Mouse (Mus musculus) neural tube, embryonic 13.5 days (tissue): ENCODE results near the gene Antxr2. TPM values are rescaled to one million over a fixed set of nuclear protein-coding genes. Genes with fewer than 3 reads are reported as not detected.

Source experiments
- ATAC-seq: fragments of 200-750 bp; cut with Nextera tagmentation; 2 replicates; pipeline ENCODE4 v1.8.0; 2017; ENCODE audit warnings: low read depth, mild to moderate bottlenecking, moderate TSS enrichment, moderate library complexity
- H3K27ac ChIP-seq: fragments of 300-500 bp; sonication (generic); replicated peaks from 2 replicates; pipeline ENCODE4 v1.5.1; 2015; ENCODE audit warnings: moderate library complexity, mild to moderate bottlenecking, inconsistent platforms
- H3K27me3 ChIP-seq: fragments of 300-500 bp; sonication (generic); 2 replicates; pipeline ENCODE4 v1.6.1; 2015; ENCODE audit warnings: mild to moderate bottlenecking, inconsistent platforms
- H3K36me3 ChIP-seq: fragments of 300-500 bp; sonication (generic); 2 replicates; pipeline ENCODE4 v1.6.1; 2015; ENCODE audit warnings: mild to moderate bottlenecking, inconsistent platforms
- H3K4me1 ChIP-seq: fragments of 300-500 bp; sonication (generic); replicated peaks from 2 replicates; pipeline ENCODE4 v1.6.1; 2015; ENCODE audit warnings: inconsistent platforms
- H3K4me2 ChIP-seq: fragments of 300-500 bp; sonication (generic); 2 replicates; pipeline ENCODE4 v1.6.1; 2015; ENCODE audit warnings: inconsistent platforms, mild to moderate bottlenecking, moderate library complexity
- H3K4me3 ChIP-seq: fragments of 300-500 bp; sonication (generic); 2 replicates; pipeline ENCODE4 v1.5.1; 2015; ENCODE audit warnings: mild to moderate bottlenecking, inconsistent platforms
- H3K9ac ChIP-seq: fragments of 300-500 bp; sonication (generic); 2 replicates; pipeline ENCODE4 v1.6.1; 2015; ENCODE audit warnings: moderate library complexity, mild to moderate bottlenecking, inconsistent platforms
- H3K9me3 ChIP-seq: fragments of 300-500 bp; sonication (generic); 2 replicates; pipeline ENCODE4 v1.6.1; 2016; ENCODE audit warnings: inconsistent platforms
- WGBS: fragments of 180-500 bp; shearing (Covaris S2); methylation state at CpG from one replicate; pipeline ENCODE4 v1.1.7; 2015; 5-methylcytosine and 5-hydroxymethylcytosine counted together
- polyA plus RNA-seq: library from polyadenylated mRNA; unstranded; fragments of >200 nt; fragmentation: Nextera tagmentation; extraction: Ambion mirVana; gene quantifications from 2 replicates; pipeline ENCODE4 v1.2.1, GENCODE M21; 2015

Antxr2 gene
- polyA plus RNA-seq, 1 experiment from 2014 or later: 13.8 TPM

- Histone ChIP-seq H3K27me3 (no peaks in the 10 kb centered on the region), H3K27ac (no peak overlapping the region), H3K9ac (no peak overlapping the region), H3K4me1 (peaks cover 20% of the 10 kb centered on the region), H3K9me3 (no peaks in the 10 kb centered on the region), H3K4me3 (no peak overlapping the region), H3K36me3 (no peaks in the 10 kb centered on the region), H3K4me2 (no peak overlapping the region)
- ATAC-seq: no peak
- 96% methylated on average over 2 of the region's 2 CpGs for WGBS
Measured at GRCm38 (mm10) chr5:98024545-98024944, 6.3 kb downstream of the Antxr2 start.

GRCm38 (mm10) chr5:98021518-98021917, 9.3 kb downstream of the Antxr2 start:
- Histone ChIP-seq H3K27ac (no peak overlapping the region), H3K4me2 (no peak overlapping the region), H3K9ac (no peak overlapping the region), H3K27me3 (no peaks in the 10 kb centered on the region), H3K9me3 (no peaks in the 10 kb centered on the region), H3K36me3 (no peaks in the 10 kb centered on the region), H3K4me3 (no peak overlapping the region), H3K4me1 (peaks cover 6% of the 10 kb centered on the region; the same call in 1 of the 2 replicates)
- ATAC-seq: no peak
- 94% methylated on average over 4 of the region's 4 CpGs for WGBS

GRCm38 (mm10) chr5:98020658-98021057, 10.2 kb downstream of the Antxr2 start:
- H3K9me3 ChIP-seq: no peaks in the 10 kb centered on the region
- no peak overlapping the region for H3K27ac ChIP-seq
- H3K36me3 ChIP-seq: no peaks in the 10 kb centered on the region
- H3K4me3 ChIP-seq: no peak overlapping the region
- ATAC-seq: no peak
- no peak overlapping the region for H3K9ac ChIP-seq
- H3K4me2 ChIP-seq: no peak overlapping the region
- no peaks in the 10 kb centered on the region for H3K27me3 ChIP-seq
- H3K4me1 ChIP-seq: peaks cover 9% of the 10 kb centered on the region; the same call in 1 of the 2 replicates

GRCm38 (mm10) chr5:98019396-98019795, 11.4 kb downstream of the Antxr2 start:
- H3K9ac ChIP-seq: no peak overlapping the region
- 43% methylated on average over 1 of the region's 1 CpGs for WGBS
- peaks cover 9% of the 10 kb centered on the region; the same call in 1 of the 2 replicates for H3K4me1 ChIP-seq
- H3K36me3 ChIP-seq: no peaks in the 10 kb centered on the region
- H3K4me2 ChIP-seq: no peak overlapping the region
- no peaks in the 10 kb centered on the region for H3K9me3 ChIP-seq
- H3K4me3 ChIP-seq: no peak overlapping the region
- ATAC-seq: no peak
- H3K27ac ChIP-seq: no peak overlapping the region
- no peaks in the 10 kb centered on the region for H3K27me3 ChIP-seq

GRCm38 (mm10) chr5:98018162-98018561, 12.7 kb downstream of the Antxr2 start:
- H3K4me1 ChIP-seq: peaks cover 9% of the 10 kb centered on the region; the same call in 1 of the 2 replicates
- WGBS: 91% methylated on average over 6 of the region's 6 CpGs
- H3K27me3 ChIP-seq: no peaks in the 10 kb centered on the region
- no peak overlapping the region for H3K4me2 ChIP-seq
- no peaks in the 10 kb centered on the region for H3K9me3 ChIP-seq
- ATAC-seq: no peak
- no peak overlapping the region for H3K27ac ChIP-seq
- H3K4me3 ChIP-seq: no peak overlapping the region
- no peaks in the 10 kb centered on the region for H3K36me3 ChIP-seq
- no peak overlapping the region for H3K9ac ChIP-seq

GRCm38 (mm10) chr5:98016247-98017203, 14.3 kb downstream of the Antxr2 start:
- H3K27ac ChIP-seq: no peak overlapping the region
- peaks cover 9% of the 10 kb centered on the region; the same call in 1 of the 2 replicates for H3K4me1 ChIP-seq
- WGBS: 75% methylated on average over 20 of the region's 20 CpGs
- no peaks in the 10 kb centered on the region for H3K36me3 ChIP-seq
- H3K27me3 ChIP-seq: no peaks in the 10 kb centered on the region
- 0 out of 2 replicates have a peak, but pooled peaks have one; percentile 36 for ATAC-seq
- no peaks in the 10 kb centered on the region for H3K9me3 ChIP-seq
- no peak overlapping the region for H3K9ac ChIP-seq
- H3K4me2 ChIP-seq: peak overlapping the region; percentile 24; the same call in 1 of the 2 replicates
- no peak overlapping the region for H3K4me3 ChIP-seq

GRCm38 (mm10) chr5:98005751-98006150, 25.1 kb downstream of the Antxr2 start:
- no peak overlapping the region for H3K4me3 ChIP-seq
- no peaks in the 10 kb centered on the region for H3K4me1 ChIP-seq
- no peaks in the 10 kb centered on the region for H3K27me3 ChIP-seq
- no peak overlapping the region for H3K4me2 ChIP-seq
- no peak for ATAC-seq
- WGBS: 94% methylated on average over 8 of the region's 8 CpGs
- no peaks in the 10 kb centered on the region for H3K36me3 ChIP-seq
- no peak overlapping the region for H3K27ac ChIP-seq
- H3K9me3 ChIP-seq: no peaks in the 10 kb centered on the region
- no peak overlapping the region for H3K9ac ChIP-seq

- H3K9ac ChIP-seq: no peak overlapping the region
- no peak overlapping the region for H3K4me2 ChIP-seq
- H3K4me3 ChIP-seq: no peak overlapping the region
- no peaks in the 10 kb centered on the region for H3K36me3 ChIP-seq
- no peak for ATAC-seq
- H3K9me3 ChIP-seq: no peaks in the 10 kb centered on the region
- no peak overlapping the region for H3K27ac ChIP-seq
- WGBS: 77% methylated on average over 2 of the region's 2 CpGs
- H3K4me1 ChIP-seq: no peaks in the 10 kb centered on the region
- H3K27me3 ChIP-seq: no peaks in the 10 kb centered on the region
Measured at GRCm38 (mm10) chr5:97999261-97999824, 31.5 kb downstream of the Antxr2 start.

GRCm38 (mm10) chr5:97996500-97997176, 34.2 kb downstream of the Antxr2 start:
- 69% methylated on average over 6 of the region's 6 CpGs for WGBS
- no peak overlapping the region for H3K9ac ChIP-seq
- H3K27me3 ChIP-seq: no peaks in the 10 kb centered on the region
- H3K9me3 ChIP-seq: no peaks in the 10 kb centered on the region
- H3K4me1 ChIP-seq: no peaks in the 10 kb centered on the region
- ATAC-seq: no peak
- H3K4me2 ChIP-seq: no peak overlapping the region
- no peak overlapping the region for H3K4me3 ChIP-seq
- H3K27ac ChIP-seq: no peak overlapping the region
- no peaks in the 10 kb centered on the region for H3K36me3 ChIP-seq

- no peak for ATAC-seq
- no peaks in the 10 kb centered on the region for H3K27me3 ChIP-seq
- H3K9me3 ChIP-seq: no peaks in the 10 kb centered on the region
- 83% methylated on average over 4 of the region's 4 CpGs for WGBS
- H3K36me3 ChIP-seq: no peaks in the 10 kb centered on the region
- no peak overlapping the region for H3K4me3 ChIP-seq
- no peak overlapping the region for H3K4me2 ChIP-seq
- H3K9ac ChIP-seq: no peak overlapping the region
- no peaks in the 10 kb centered on the region for H3K4me1 ChIP-seq
- H3K27ac ChIP-seq: no peak overlapping the region
Measured at GRCm38 (mm10) chr5:97995881-97996280, 35.0 kb downstream of the Antxr2 start.

GRCm38 (mm10) chr5:97986656-97987294, 44.1 kb downstream of the Antxr2 start:
- H3K27me3 ChIP-seq: no peaks in the 10 kb centered on the region
- H3K4me2 ChIP-seq: no peak overlapping the region
- H3K4me3 ChIP-seq: no peak overlapping the region
- ATAC-seq: no peak
- H3K4me1 ChIP-seq: no peaks in the 10 kb centered on the region
- no peak overlapping the region for H3K27ac ChIP-seq
- H3K36me3 ChIP-seq: no peaks in the 10 kb centered on the region
- no peak overlapping the region for H3K9ac ChIP-seq
- WGBS: 89% methylated on average over 4 of the region's 4 CpGs
- H3K9me3 ChIP-seq: no peaks in the 10 kb centered on the region

GRCm38 (mm10) chr5:97983375-97983774, 47.5 kb downstream of the Antxr2 start:
- WGBS: 95% methylated on average over 9 of the region's 9 CpGs
- no peak overlapping the region for H3K9ac ChIP-seq
- H3K4me2 ChIP-seq: no peak overlapping the region

More at GRCm38 (mm10) chr5:97983375-97983774, 47.5 kb downstream of the Antxr2 start:
- H3K9me3 ChIP-seq: no peaks in the 10 kb centered on the region
- H3K4me1 ChIP-seq: 0 out of 2 replicates have a peak, but pooled peaks cover 6% of the 10 kb centered on the region
- H3K36me3 ChIP-seq: no peaks in the 10 kb centered on the region
- no peaks in the 10 kb centered on the region for H3K27me3 ChIP-seq
- H3K27ac ChIP-seq: no peak overlapping the region
- ATAC-seq: no peak
- H3K4me3 ChIP-seq: no peak overlapping the region
